Mouse (Mus musculus) olfactory bulb, adult 2 months (tissue): ENCODE results near the gene Ttc21a.

Experiments
- CTCF ChIP-seq: fragments of 200-500 bp; IDR thresholded peaks from 2 replicates; pipeline ENCODE4 v1.5.1; 2012; ENCODE audit warnings: low read depth, mild to moderate bottlenecking, low read length, moderate library complexity; ENCODE audit not compliant: insufficient read depth
- POLR2A ChIP-seq: fragments of 200-500 bp; IDR thresholded peaks from 2 replicates; pipeline ENCODE4 v1.6.1; 2012; ENCODE audit warnings: mild to moderate bottlenecking, low read depth, low read length, moderate library complexity; ENCODE audit not compliant: insufficient read depth

GRCm38 (mm10) chr9:120009871-120010270 lies 72.5 kb downstream of the Ttc21a start:
- no peak for TF ChIP-seq CTCF
- TF ChIP-seq POLR2A = no peak
